Mouse (Mus musculus) spleen, adult 2 months (tissue): Measurements from ENCODE around the gene Tfe3. TPM values are rescaled to one million over a fixed set of nuclear protein-coding genes. Genes with fewer than 3 reads are reported as not detected.

Experiments
- DNase-seq, 2 experiments: peaks; one replicate each; pipeline versions ENCODE4 v3.0.0 to v3.0.0-alpha.2; 2012 to 2021; ENCODE audit warnings: low spot score in 2 of 2, low read depth in 1 of 2
- H3K27ac ChIP-seq: fragments of 200-500 bp; 2 replicates; pipeline ENCODE4 v1.5.1; 2012; ENCODE audit warnings: low read length, inconsistent platforms; ENCODE audit not compliant: insufficient read depth
- H3K27me3 ChIP-seq: fragments of 200-500 bp; 2 replicates; pipeline ENCODE4 v1.6.1; 2012; ENCODE audit warnings: mild to moderate bottlenecking, moderate library complexity, low read length, inconsistent platforms; ENCODE audit not compliant: control insufficient read depth, insufficient read depth
- H3K36me3 ChIP-seq: fragments of 200-500 bp; 2 replicates; pipeline ENCODE4 v1.6.1; 2012; ENCODE audit warnings: mild to moderate bottlenecking, low read length, inconsistent platforms; ENCODE audit not compliant: control insufficient read depth, insufficient read depth
- H3K4me1 ChIP-seq: fragments of 200-500 bp; 2 replicates; pipeline ENCODE4 v1.6.1; 2011; ENCODE audit warnings: inconsistent platforms; ENCODE audit not compliant: control insufficient read depth, insufficient read depth, insufficient read length
- H3K4me3 ChIP-seq: fragments of 200-500 bp; 2 replicates; pipeline ENCODE4 v1.5.1; 2011; ENCODE audit warnings: mild to moderate bottlenecking, inconsistent platforms; ENCODE audit not compliant: insufficient read depth, insufficient read length; ENCODE audit errors: extremely low read depth
- CTCF ChIP-seq: fragments of 200-500 bp; IDR thresholded peaks from 2 replicates; pipeline ENCODE4 v1.5.1; 2011; ENCODE audit warnings: mild to moderate bottlenecking, inconsistent platforms; ENCODE audit not compliant: insufficient read depth, insufficient read length, insufficient replicate concordance; ENCODE audit errors: extremely low read depth
- POLR2A ChIP-seq: fragments of 200-500 bp; IDR thresholded peaks from 2 replicates; pipeline ENCODE4 v1.6.1; 2011; ENCODE audit warnings: low read depth, low read length, inconsistent platforms
- WGBS: fragments of 180-500 bp; shearing (Covaris S2); methylation state at CpG from one replicate; pipeline ENCODE4 v1.1.7; 2018; 5-methylcytosine and 5-hydroxymethylcytosine counted together
- polyA plus RNA-seq: library from polyadenylated mRNA; depleted of rRNA; stranded (reverse); fragments of >200 nt; gene quantifications from 2 replicates; pipeline ENCODE4 v1.2.3, GENCODE M21; 2012

Gene Tfe3
- polyA plus RNA-seq, 1 experiment, result 23.3 TPM

- Histone ChIP-seq H3K36me3 (no peaks in the 10 kb centered on the region), H3K4me3 (no peak overlapping the region), H3K4me1 (no peaks in the 10 kb centered on the region), H3K27me3 (no peaks in the 10 kb centered on the region), H3K27ac (no peak overlapping the region)
- DNase-seq, result no peak
- no peak for TF ChIP-seq POLR2A
- TF ChIP-seq CTCF, result no peak
- WGBS, result 83% methylated on average over 14 of the region's 14 CpGs
Observed at GRCm38 (mm10) chrX:7739336-7740081, 22.9 kb upstream of the Tfe3 start.

DNA sequence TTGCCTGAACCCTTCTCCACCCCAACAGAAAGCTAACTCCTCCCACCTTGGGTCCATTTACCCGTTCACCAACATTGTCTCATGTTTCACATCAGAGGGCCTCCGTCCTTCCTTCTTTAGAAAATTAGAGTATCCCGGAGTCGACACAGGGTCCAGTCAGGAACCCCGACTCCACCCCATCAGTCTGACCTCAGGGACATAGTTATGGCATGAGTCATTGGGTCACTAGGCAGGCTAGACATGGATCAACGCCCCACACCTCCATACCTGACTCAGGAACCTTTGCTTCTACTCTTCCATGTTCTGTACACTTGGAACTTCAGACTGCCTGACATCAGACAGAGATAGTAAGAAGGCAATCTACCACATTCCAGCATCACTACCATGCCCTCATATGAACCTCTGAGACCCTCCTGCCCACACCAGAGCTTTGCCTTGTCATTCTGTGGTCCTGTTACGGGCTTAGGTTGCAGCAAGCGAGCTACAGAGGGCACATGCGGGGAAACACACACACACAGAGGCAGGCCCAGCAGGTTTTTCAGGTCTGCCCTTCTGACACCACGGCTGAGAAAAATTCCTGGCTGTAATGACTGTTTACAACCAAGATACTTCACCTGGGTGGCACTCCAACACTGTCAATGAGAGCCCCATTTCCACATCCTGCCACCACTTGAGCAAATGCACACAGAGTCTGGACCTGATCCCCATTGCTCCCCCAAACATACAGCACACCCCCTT is 22.1 kb upstream of the Tfe3 start:
- no peak for TF ChIP-seq CTCF
- TF ChIP-seq POLR2A, result no peak
- DNase-seq, result no peak
- WGBS, result 79% methylated on average over 10 of the region's 10 CpGs

GRCm38 (mm10) chrX:7741103-7741502 is 21.3 kb upstream of the Tfe3 start:
- no peaks in the 10 kb centered on the region for H3K27me3 ChIP-seq
- no peaks in the 10 kb centered on the region for H3K4me1 ChIP-seq
- no peaks in the 10 kb centered on the region for H3K36me3 ChIP-seq
- H3K27ac ChIP-seq, result no peak overlapping the region
- DNase-seq, result no peak
- H3K4me3 ChIP-seq, result no peak overlapping the region
- 84% methylated on average over 5 of the region's 5 CpGs for WGBS
- TF ChIP-seq POLR2A (no peak), CTCF (no peak)

More for the DNA sequence above, 22.1 kb upstream of the Tfe3 start:
- no peaks in the 10 kb centered on the region for H3K4me1 ChIP-seq
- H3K27ac ChIP-seq, result no peak overlapping the region
- H3K36me3 ChIP-seq, result no peaks in the 10 kb centered on the region
- no peaks in the 10 kb centered on the region for H3K27me3 ChIP-seq
- no peak overlapping the region for H3K4me3 ChIP-seq

DNA sequence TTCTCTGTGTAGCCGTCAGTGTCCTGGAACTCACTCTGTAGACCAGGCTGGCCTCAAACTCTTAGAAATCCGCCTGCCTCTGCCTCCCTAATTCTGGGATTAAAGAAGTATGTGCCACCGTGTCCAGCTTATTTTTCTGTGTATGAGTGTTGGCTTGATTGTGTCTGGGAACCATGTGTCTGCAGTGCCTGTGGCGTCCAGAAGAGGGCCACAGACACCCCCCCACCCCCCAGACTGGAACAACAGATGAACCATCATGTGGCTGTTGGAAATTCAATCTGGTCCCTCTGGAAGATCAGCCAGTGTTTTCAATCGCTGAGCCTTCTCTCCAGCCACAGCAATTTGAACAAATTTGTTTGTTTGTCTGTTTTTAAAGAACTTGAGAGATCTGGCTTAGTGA is 18.9 kb upstream of the Tfe3 start:
- H3K4me3 ChIP-seq, result no peak overlapping the region
- H3K27me3 ChIP-seq, result no peaks in the 10 kb centered on the region
- H3K27ac ChIP-seq, result no peak overlapping the region
- no peaks in the 10 kb centered on the region for H3K36me3 ChIP-seq
- TF ChIP-seq CTCF (peak; percentile 7; the same call in 1 of the 2 replicates), POLR2A (no peak)
- DNase-seq, result no peak
- 57% methylated on average over 5 of the region's 5 CpGs for WGBS
- no peaks in the 10 kb centered on the region for H3K4me1 ChIP-seq

GRCm38 (mm10) chrX:7744940-7745339 is 17.4 kb upstream of the Tfe3 start:
- no peaks in the 10 kb centered on the region for H3K27me3 ChIP-seq
- H3K4me3 ChIP-seq, result no peak overlapping the region
- no peak for TF ChIP-seq POLR2A
- no peak for TF ChIP-seq CTCF
- H3K4me1 ChIP-seq, result no peaks in the 10 kb centered on the region
- H3K36me3 ChIP-seq, result no peaks in the 10 kb centered on the region
- WGBS, result 57% methylated on average over 1 of the region's 1 CpGs
- H3K27ac ChIP-seq, result no peak overlapping the region
- no peak for DNase-seq

DNA sequence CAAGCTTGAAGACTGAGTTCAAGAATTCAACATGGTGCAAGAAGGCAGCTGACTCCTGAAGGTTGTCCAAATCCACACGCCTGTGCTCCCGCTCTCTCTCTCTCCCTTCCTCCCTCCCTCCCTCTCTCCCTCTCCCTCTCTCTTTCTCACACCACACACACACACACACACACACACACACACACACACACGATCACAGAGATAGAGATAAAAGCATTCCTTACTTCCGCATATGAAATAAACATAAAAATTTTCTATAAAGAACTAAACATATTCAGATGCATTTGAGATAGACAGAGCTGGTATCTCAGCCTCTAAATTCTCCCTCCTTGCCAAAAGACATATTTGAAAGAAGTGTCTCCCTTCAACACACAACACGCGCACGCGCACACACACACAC is 16.9 kb upstream of the Tfe3 start:
- no peak for DNase-seq
- WGBS, result 89% methylated on average over 8 of the region's 8 CpGs
- TF ChIP-seq CTCF (no peak), POLR2A (no peak)

More for the DNA sequence above, 16.9 kb upstream of the Tfe3 start:
- Histone ChIP-seq H3K27me3 (peaks cover 1% of the 10 kb centered on the region; the same call in 1 of the 2 replicates), H3K27ac (no peak overlapping the region), H3K4me3 (no peak overlapping the region), H3K4me1 (peaks cover under 1% of the 10 kb centered on the region; the same call in 1 of the 2 replicates), H3K36me3 (no peaks in the 10 kb centered on the region)
